Mouse (Mus musculus) MN1 (cell line): ENCODE measurements around the gene Ofcc1.

Source experiments
- DNase-seq: peaks from one replicate; pipeline ENCODE4 v3.0.0-alpha.2; 2016; ENCODE audit warnings: low spot score

Ofcc1 gene

DNA sequence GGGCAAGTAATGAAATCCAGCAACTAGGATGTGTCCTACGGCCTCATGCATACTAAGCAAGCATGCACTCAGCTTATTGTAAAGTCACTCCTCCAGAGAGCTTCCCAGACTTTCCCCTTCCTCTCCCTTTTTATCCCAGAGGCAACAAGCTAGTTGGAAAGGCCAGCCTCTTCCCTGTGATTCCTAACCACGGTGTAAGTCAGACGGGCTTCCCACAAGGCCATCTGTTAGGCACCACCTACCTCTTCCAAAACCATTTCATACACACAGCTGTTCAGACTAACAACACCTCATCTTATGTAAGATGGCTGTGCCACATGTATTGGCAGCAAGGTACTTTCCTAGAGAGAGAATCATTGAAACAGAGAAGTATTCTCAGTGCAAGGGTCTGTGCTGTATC lies 124.9 kb downstream of the Ofcc1 start:
- no peak for DNase-seq

DNA sequence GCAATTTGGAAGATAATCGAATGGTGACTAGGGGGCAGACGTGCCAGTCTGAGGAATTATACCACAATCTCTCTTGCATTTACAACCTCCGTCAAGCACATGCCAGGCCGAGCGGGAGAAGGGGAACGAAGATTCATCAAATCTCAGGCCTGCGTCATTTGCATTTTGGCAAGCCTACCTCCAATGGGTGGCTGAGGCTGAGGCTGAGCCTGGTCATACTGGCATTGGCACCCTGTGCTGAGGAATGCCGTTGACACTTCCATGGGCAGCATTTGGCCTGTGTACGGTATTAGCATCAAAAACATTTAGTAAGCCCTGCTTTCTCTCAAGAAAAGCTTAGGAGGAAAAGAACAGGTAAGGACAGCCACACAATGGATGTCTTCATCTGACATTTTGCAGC lies 152.9 kb downstream of the Ofcc1 start:
- no peak for DNase-seq

GRCm38 (mm10) chr13:40181786-40182185 lies 179.5 kb downstream of the Ofcc1 start:
- no peak for DNase-seq

GRCm38 (mm10) chr13:40171775-40172174 lies 189.5 kb downstream of the Ofcc1 start:
- no peak for DNase-seq

DNA sequence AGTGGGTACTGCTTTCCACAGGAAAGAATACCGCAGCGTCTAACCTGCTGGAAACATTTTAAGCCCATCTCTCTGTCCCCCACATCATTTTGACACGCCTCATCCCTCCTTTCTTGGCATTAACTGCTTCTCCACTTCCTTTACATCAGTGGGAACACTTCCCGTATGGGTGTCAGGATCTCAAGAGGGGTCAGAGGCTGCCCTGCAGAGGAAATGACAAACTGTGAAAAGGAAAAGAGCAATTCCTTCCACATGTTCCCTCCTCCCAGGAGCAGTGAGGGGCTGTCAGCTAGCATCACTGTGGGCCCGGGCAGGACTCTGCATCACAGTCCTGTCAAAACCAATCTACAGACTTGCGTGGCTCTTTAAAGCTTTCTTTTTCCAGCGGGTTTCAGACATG lies 193.4 kb downstream of the Ofcc1 start:
- DNase-seq: no peak

- no peak for DNase-seq
Measured at GRCm38 (mm10) chr13:40155466-40155865, 205.8 kb downstream of the Ofcc1 start.

DNA sequence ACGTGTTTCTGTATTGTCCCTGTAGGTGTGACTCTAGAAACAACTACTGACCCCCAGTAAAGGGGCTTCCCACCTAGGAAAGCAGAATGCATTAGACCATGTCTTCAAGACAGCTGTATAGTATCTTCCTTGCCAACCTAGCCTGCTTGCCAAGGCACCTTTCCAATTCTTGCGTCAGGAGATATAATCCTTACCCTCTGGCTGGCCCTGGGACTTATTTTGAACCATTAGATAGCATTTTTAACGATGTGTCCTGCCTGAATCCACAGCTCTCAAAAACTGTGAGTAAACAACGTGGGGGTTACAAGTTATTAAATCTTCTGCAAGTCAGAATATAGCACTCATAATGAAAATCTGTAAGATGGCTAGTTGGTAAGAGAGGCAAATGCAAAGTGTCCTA lies 221.3 kb downstream of the Ofcc1 start:
- DNase-seq: no peak

DNA sequence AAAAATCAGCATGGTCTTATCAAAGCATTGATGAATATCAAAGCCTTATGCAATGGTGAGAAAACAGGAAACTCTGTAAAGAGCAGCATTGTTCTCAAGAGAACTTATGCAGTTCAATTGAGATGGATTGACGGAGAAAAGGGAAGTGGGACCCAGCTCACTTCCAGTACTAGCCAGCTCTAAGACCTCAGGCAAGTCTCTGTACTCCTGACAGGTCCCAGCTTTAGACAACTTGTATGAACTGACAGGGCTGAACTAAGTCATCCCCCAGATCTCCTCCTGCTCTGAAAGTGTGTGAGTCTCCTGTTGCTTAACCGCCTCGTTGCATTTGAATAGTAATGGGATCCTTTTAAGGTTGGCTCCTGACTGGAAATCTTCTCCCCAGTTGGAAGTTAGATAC lies 225.2 kb downstream of the Ofcc1 start:
- no peak for DNase-seq

GRCm38 (mm10) chr13:40135670-40136069 lies 225.6 kb downstream of the Ofcc1 start:
- DNase-seq: no peak

DNA sequence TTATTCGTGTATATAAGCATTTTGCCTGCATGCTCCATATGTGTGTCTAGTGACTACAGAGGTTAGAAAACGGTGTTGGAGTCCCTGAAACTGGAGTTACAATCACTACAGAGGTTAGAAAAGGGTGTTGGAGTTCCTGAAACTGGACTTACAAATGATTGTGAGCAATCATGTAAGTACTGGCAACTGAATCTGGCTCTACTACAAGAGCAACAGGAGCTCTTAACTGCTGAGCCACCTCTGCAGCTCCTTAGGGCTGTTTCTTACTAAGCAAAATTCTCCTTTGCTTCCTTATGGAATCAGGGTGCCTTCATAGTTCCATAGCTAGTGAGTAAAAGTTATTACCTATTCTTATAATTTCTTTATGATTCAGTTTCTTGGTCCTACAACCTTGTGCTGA lies 237.4 kb downstream of the Ofcc1 start:
- no peak for DNase-seq

GRCm38 (mm10) chr13:40112336-40112735 lies 248.9 kb downstream of the Ofcc1 start:
- DNase-seq: no peak

DNA sequence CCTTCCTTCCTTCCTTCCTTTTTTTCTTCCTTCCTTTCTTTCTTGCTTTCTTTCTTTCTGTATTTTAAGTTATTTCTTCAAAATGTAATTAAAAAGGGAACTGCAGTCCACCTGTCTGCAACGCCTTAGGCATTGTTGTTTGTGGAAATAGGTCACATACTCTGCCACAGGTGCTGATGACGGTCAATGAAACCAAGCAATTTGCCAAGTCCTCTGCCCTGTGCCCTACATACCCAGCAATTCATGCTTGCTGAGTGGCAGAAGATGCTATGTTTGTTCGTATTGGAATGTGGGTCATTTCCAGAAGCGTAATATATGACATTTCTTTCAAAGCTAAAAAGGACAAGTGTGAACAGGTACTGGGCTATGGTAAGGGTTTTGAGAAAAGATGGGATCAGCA lies 285.0 kb downstream of the Ofcc1 start:
- no peak for DNase-seq

GRCm38 (mm10) chr13:40074850-40075416 lies 286.3 kb downstream of the Ofcc1 start:
- no peak for DNase-seq

DNA sequence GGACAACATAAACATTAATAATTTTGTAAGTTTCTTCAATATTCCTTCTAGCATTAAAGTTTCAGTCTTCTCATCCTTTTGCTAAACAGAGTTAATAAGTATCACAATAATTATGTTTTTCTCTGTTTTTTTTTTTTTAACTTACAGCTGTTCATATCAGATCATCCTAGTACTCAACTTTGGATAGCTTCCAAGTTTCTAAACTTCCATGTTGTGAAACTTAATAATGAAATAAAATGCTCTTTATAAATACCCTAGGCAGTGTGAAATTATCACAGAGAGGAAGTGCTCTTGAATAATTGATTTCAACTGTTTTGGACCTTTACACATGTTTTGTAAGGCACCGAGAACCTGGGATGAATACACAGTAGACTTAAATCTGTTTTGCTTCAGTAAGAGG lies 291.2 kb downstream of the Ofcc1 start:
- no peak for DNase-seq

DNA sequence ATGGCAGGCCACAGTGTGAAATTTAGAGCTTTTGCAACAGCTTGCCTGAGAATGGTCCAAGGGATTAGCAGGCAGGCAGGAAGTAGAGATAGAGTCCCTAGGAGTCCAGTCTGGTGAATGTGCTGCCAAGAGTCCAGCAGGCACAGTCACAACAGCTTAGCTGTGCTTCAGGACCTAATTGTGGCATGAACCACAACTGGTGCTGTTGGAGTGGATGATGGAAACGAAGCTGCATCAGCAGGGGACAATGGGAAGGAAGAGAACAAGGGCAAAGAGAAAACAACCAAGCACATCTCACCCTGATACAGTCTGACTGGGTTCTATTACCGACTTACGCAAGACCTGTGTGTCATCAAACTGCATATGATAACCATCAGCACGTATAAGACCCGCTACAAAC lies 300.0 kb downstream of the Ofcc1 start:
- DNase-seq: no peak

DNA sequence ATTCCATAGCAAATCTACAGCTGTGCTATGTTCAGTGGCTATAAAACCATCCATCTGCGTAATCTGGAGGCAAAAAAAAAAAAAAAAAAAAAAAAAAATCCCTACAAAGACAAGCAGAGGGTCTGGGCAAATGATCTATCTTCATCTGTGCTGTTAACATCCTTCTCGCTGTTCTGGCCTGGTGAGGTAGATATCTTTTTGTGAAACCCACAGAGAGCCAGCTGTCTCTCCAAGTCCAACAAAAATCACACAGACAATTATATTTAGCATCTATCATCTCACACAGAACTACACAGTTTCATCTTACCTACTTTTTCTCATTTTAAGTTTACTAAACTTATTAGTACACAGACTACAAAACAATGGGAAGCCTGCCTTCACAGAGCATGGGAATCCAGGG lies 323.4 kb downstream of the Ofcc1 start:
- no peak for DNase-seq

GRCm38 (mm10) chr13:40036981-40037765 lies 324.1 kb downstream of the Ofcc1 start:
- no peak for DNase-seq

- DNase-seq: no peak
Measured at GRCm38 (mm10) chr13:40029426-40029825, 331.8 kb downstream of the Ofcc1 start.

- no peak for DNase-seq
Measured at GRCm38 (mm10) chr13:40028827-40029226, 332.4 kb downstream of the Ofcc1 start.

GRCm38 (mm10) chr13:40025816-40026215 lies 335.4 kb downstream of the Ofcc1 start:
- no peak for DNase-seq

DNA sequence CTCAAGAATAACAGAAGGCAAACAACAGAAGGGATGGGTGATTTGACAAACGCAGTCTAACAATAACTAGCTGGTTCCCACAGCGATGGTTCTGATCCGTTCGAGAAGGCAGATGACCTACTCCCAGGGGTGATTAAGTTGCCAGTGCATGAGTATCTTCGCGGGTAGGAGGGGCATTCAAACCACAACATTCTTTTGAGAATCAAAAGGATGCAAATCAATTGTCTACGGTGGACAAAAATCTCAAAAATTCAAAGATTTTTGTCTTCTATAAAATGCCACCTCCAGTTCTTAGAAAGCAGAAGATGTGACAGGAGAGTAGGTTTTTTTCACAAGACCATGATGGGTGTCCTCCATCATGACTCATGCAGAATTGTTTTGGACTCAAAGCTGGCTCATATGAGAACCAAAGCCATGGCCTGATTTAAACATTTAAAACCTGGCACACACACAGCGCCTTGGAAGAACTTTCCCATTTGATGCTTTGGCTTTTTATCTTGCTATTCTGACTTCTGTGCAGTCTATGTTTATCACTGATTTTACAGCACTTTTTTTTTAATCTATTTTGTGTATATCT lies 338.0 kb downstream of the Ofcc1 start:
- DNase-seq: no peak

GRCm38 (mm10) chr13:40022609-40023008 lies 338.6 kb downstream of the Ofcc1 start:
- DNase-seq: no peak

DNA sequence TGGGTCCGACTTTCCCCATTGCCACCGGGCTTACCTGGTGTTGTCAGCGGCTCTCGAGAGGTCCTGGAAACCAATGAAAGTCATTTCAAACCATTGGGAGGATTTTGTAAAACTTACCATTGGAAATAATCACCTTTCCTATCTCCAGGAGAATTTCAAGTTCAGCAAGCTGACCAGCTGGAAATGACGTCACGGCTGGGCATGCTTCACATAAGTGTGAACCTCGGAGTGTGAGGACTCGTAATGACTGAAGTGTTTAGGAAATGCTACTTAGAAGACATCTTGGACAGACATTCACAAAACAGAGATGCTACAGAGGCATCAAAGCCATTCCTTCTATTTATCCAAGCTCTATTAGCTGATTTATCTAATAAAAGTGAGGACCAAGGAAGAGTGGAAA lies 361.0 kb downstream of the Ofcc1 start:
- no peak for DNase-seq

GRCm38 (mm10) chr13:39997901-39998300 lies 363.3 kb downstream of the Ofcc1 start:
- DNase-seq: no peak
